In the genomic region with DNA sequence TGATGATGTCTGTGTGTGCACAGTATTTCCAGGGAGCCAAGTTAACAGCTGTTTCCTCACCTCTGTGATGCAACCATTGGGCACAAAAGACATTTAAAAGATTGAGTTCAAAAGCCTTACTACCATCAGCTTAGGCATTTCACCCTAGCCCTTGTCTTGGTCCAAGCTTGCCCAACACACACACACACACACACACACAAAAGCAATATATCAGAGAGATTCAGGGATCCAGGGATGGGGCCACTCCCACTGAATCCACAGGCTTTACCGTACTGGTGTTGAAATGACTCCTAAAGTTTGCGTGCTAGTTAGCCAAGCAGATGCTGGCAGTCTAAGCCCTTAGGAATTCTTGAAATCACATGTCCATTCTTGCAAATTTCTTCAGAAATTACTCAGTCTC, we compare ENCODE assay signal across 16 mouse cellular contexts. TPM values are rescaled to one million over a fixed set of nuclear protein-coding genes. Genes with fewer than 3 reads are reported as not detected.
DNase-seq lines count a peak whose midpoint lies in the region; ATAC-seq lines count a peak whose summit lies in the region.
"Had no signal": no experiment of that assay in that cellular context is flagged by ENCODE, and none has a peak within 500 bp of the region (broad histone marks: within the 10 kb centered on the region; RNA-seq: fewer than 3 reads in every experiment).

No protein-coding gene starts in this region.

- peak overlapping the region; percentile 18; the same call in 1 of the 2 replicates for H3K4me3 ChIP-seq in liver, embryonic 16.5 days (ENCODE audit: low read depth, low read length)
- H3K4me3 ChIP-seq: embryonic facial prominence, embryonic 15.5 days; hindbrain, embryonic 15.5 days; limb, embryonic 13.5 days; neural tube, embryonic 15.5 days had no signal

- 79% methylated on average over 2 of the region's 2 CpGs for WGBS in liver, embryonic 16.5 days (ENCODE audit: insufficient replicate concordance)

- no peak overlapping the region for H3K4me2 ChIP-seq in liver, embryonic 16.5 days (ENCODE audit: low read depth, low read length)
- H3K4me2 ChIP-seq: embryonic facial prominence, embryonic 15.5 days; hindbrain, embryonic 15.5 days; limb, embryonic 13.5 days; neural tube, embryonic 15.5 days had no signal

- H3K27ac ChIP-seq in liver, embryonic 16.5 days (ENCODE audit: low read length), result no peak overlapping the region
- H3K27ac ChIP-seq: embryonic facial prominence, embryonic 15.5 days; hindbrain, embryonic 15.5 days; limb, embryonic 13.5 days; neural tube, embryonic 15.5 days had no signal

- H3K9ac ChIP-seq in liver, embryonic 16.5 days (ENCODE audit: low read depth, low read length), result no peak overlapping the region
- H3K9ac ChIP-seq: embryonic facial prominence, embryonic 15.5 days; hindbrain, embryonic 15.5 days; limb, embryonic 13.5 days; neural tube, embryonic 15.5 days had no signal

- H3K4me1 ChIP-seq in liver, embryonic 16.5 days (ENCODE audit: control insufficient read depth, low read depth, low read length), result no peaks in the 10 kb centered on the region
- H3K4me1 ChIP-seq: embryonic facial prominence, embryonic 15.5 days; hindbrain, embryonic 15.5 days; neural tube, embryonic 15.5 days had no signal

- H3K36me3 ChIP-seq in liver, embryonic 16.5 days (ENCODE audit: control insufficient read depth, insufficient read depth), result no peaks in the 10 kb centered on the region
- H3K36me3 ChIP-seq: embryonic facial prominence, embryonic 15.5 days; hindbrain, embryonic 15.5 days; limb, embryonic 13.5 days; neural tube, embryonic 15.5 days had no signal

- H3K9me3 ChIP-seq in liver, embryonic 16.5 days (replicated peaks; ENCODE audit: control insufficient read depth, low read length), result no peaks in the 10 kb centered on the region
- H3K9me3 ChIP-seq: embryonic facial prominence, embryonic 15.5 days; hindbrain, embryonic 15.5 days; limb, embryonic 13.5 days; neural tube, embryonic 15.5 days had no signal

- DNase-seq in adrenal gland, postnatal 14 days, result peak; percentile 21
- no peak for DNase-seq in adrenal gland, postnatal 25 days
- DNase-seq in liver, result no peak
- peak; percentile 53 for DNase-seq in 3134 (ENCODE audit: extremely low read depth, insufficient read length, low spot score)
- peak; percentile 92 for DNase-seq in fat pad, adult 2 months (ENCODE audit: extremely low read depth, low read depth, low spot score)
- DNase-seq in cerebellum, adult 11-12 months, result no peak
- DNase-seq: cerebellum, adult 9-11 months; thymus, postnatal 4 days had no signal

- no peaks in the 10 kb centered on the region for H3K27me3 ChIP-seq in liver, embryonic 16.5 days (ENCODE audit: control insufficient read depth, insufficient read depth, low read depth, low read length)
- H3K27me3 ChIP-seq: embryonic facial prominence, embryonic 15.5 days; hindbrain, embryonic 15.5 days; limb, embryonic 13.5 days; neural tube, embryonic 15.5 days; Patski had no signal

- ATAC-seq in liver, embryonic 16.5 days (ENCODE audit: low read depth), result no peak
- ATAC-seq in monocyte, adult 5-6 weeks (replicated peaks; ENCODE audit: insufficient number of reproducible peaks, low FRiP score, low TSS enrichment, poor library complexity, severe bottlenecking), result no peak
- ATAC-seq: forebrain, embryonic 14.5 days; Patski had no signal

RNA-seq across cellular contexts. Expression of a gene that starts 1.2 kb away (rescaled TPM):
- 210 and 252 TPM in 2 replicates for total RNA-seq in adrenal gland, postnatal 14 days (2021)
- total RNA-seq in adrenal gland, postnatal 25 days (2021), result 446 and 487 TPM in 2 replicates
- polyA plus RNA-seq in liver, embryonic 16.5 days (2015; fragmentation: Nextera tagmentation; extraction: Ambion mirVana), result 4.2 and 5.6 TPM in 2 replicates
- total RNA-seq in monocyte, adult 5-6 weeks (2017), result 292 to 373 TPM (median 293 TPM) in 3 replicates

Comparison
In these comparisons a context has a peak if more than half of its experiments do, and no peak if none do; other contexts are left out.
1. DNase-seq: peak in adrenal gland, postnatal 14 days (single experiment), 3134 (single experiment) and fat pad, adult 2 months (single experiment); none in adrenal gland, postnatal 25 days (single experiment), liver (single experiment) and cerebellum, adult 11-12 months (single experiment).